Comparison of ENCODE assay signal across 17 mouse cellular contexts in genomic region chr12:3518665-3519297, GRCm38 (mm10). TPM values are rescaled to one million over a fixed set of nuclear protein-coding genes. Genes with fewer than 3 reads are reported as not detected.
DNase-seq lines count a peak whose midpoint lies in the region; ATAC-seq and TF ChIP-seq lines count a peak whose summit lies in the region.
"Had no signal": no experiment of that assay in that cellular context is flagged by ENCODE, and none has a peak within 500 bp of the region (broad histone marks: within the 10 kb centered on the region; RNA-seq: fewer than 3 reads in every experiment).

No protein-coding gene starts in this region.

- ATAC-seq in hindbrain, embryonic 13.5 days (ENCODE audit: low FRiP score), result no peak
- ATAC-seq in hindbrain, embryonic 14.5 days (ENCODE audit: low FRiP score), result no peak
- no peak for ATAC-seq in midbrain, embryonic 11.5 days (ENCODE audit: low FRiP score)
- ATAC-seq in midbrain, postnatal 0 days (ENCODE audit: low FRiP score), result no peak
- ATAC-seq: liver, embryonic 12.5 days had no signal

- H3K9me3 ChIP-seq in hindbrain, embryonic 13.5 days, result no peaks in the 10 kb centered on the region
- no peaks in the 10 kb centered on the region for H3K9me3 ChIP-seq in hindbrain, embryonic 14.5 days (ENCODE audit: control insufficient read depth, low read length)
- H3K9me3 ChIP-seq in midbrain, embryonic 11.5 days (ENCODE audit: control insufficient read depth, low read length), result no peaks in the 10 kb centered on the region
- no peaks in the 10 kb centered on the region for H3K9me3 ChIP-seq in midbrain, postnatal 0 days (ENCODE audit: low read length)
- H3K9me3 ChIP-seq: heart, embryonic 15.5 days; hindbrain, embryonic 12.5 days; limb, embryonic 10.5 days; liver, embryonic 12.5 days; lung, embryonic 15.5 days had no signal

- no peaks in the 10 kb centered on the region for H3K4me1 ChIP-seq in hindbrain, embryonic 13.5 days (replicated peaks)
- no peaks in the 10 kb centered on the region; the same call in 1 of the 2 replicates for H3K4me1 ChIP-seq in hindbrain, embryonic 14.5 days (replicated peaks; ENCODE audit: control insufficient read depth, insufficient read depth, low read length)
- H3K4me1 ChIP-seq in midbrain, embryonic 11.5 days (ENCODE audit: control insufficient read depth, insufficient read depth, low read length), result no peaks in the 10 kb centered on the region
- no peaks in the 10 kb centered on the region for H3K4me1 ChIP-seq in midbrain, postnatal 0 days (ENCODE audit: insufficient read depth, low read length)
- H3K4me1 ChIP-seq in olfactory bulb, adult 2 months (ENCODE audit: control insufficient read depth, insufficient read depth, low read length), result peaks cover 8% of the 10 kb centered on the region
- H3K4me1 ChIP-seq: heart, embryonic 15.5 days; limb, embryonic 10.5 days; liver, embryonic 12.5 days; lung, embryonic 15.5 days had no signal

- H3K4me3 ChIP-seq in hindbrain, embryonic 13.5 days, result no peak overlapping the region
- H3K4me3 ChIP-seq in hindbrain, embryonic 14.5 days (replicated peaks; ENCODE audit: low read length), result no peak overlapping the region
- no peak overlapping the region for H3K4me3 ChIP-seq in midbrain, embryonic 11.5 days (ENCODE audit: low read depth, low read length)
- H3K4me3 ChIP-seq in midbrain, postnatal 0 days (ENCODE audit: low read depth, low read length), result no peak overlapping the region
- no peak overlapping the region for H3K4me3 ChIP-seq in olfactory bulb, adult 2 months (ENCODE audit: insufficient read depth, low read depth, low read length)
- H3K4me3 ChIP-seq: erythroblast, embryonic 14.5 days; heart, embryonic 15.5 days; hindbrain, embryonic 12.5 days; limb, embryonic 10.5 days; liver, embryonic 12.5 days; lung, embryonic 15.5 days had no signal

- H3K9ac ChIP-seq in hindbrain, embryonic 13.5 days, result no peak overlapping the region
- H3K9ac ChIP-seq in hindbrain, embryonic 14.5 days, result no peak overlapping the region
- no peak overlapping the region for H3K9ac ChIP-seq in midbrain, embryonic 11.5 days (ENCODE audit: low read length)
- H3K9ac ChIP-seq in midbrain, postnatal 0 days (replicated peaks; ENCODE audit: low read length, poor library complexity, severe bottlenecking), result no peak overlapping the region
- H3K9ac ChIP-seq: heart, embryonic 15.5 days; hindbrain, embryonic 12.5 days; liver, embryonic 12.5 days; lung, embryonic 15.5 days had no signal

- 29% methylated on average over 4 of the region's 4 CpGs for WGBS in hindbrain, embryonic 13.5 days
- 41% methylated on average over 4 of the region's 4 CpGs for whole genome bisulfite sequencing in hindbrain, embryonic 14.5 days
- WGBS in midbrain, embryonic 11.5 days, result 73% methylated on average over 4 of the region's 4 CpGs
- WGBS in midbrain, postnatal 0 days, result 58% methylated on average over 4 of the region's 4 CpGs
- 12% methylated on average over 4 of the region's 4 CpGs for WGBS in olfactory bulb, adult 2 months

- H3K27ac ChIP-seq in hindbrain, embryonic 13.5 days, result peak overlapping the region; percentile 25; the same call in 1 of the 2 replicates
- H3K27ac ChIP-seq in hindbrain, embryonic 14.5 days, result no peak overlapping the region
- H3K27ac ChIP-seq in midbrain, embryonic 11.5 days (ENCODE audit: low read depth, low read length), result no peak overlapping the region
- no peak overlapping the region for H3K27ac ChIP-seq in midbrain, postnatal 0 days (ENCODE audit: low read depth, low read length)
- H3K27ac ChIP-seq in olfactory bulb, adult 2 months (ENCODE audit: insufficient read depth, low read depth, low read length), result peak overlapping the region; percentile 99
- H3K27ac ChIP-seq: heart, embryonic 15.5 days; hindbrain, embryonic 12.5 days; limb, embryonic 10.5 days; liver, embryonic 12.5 days; lung, embryonic 15.5 days had no signal

- H3K27me3 ChIP-seq in hindbrain, embryonic 13.5 days, result no peaks in the 10 kb centered on the region
- H3K27me3 ChIP-seq in hindbrain, embryonic 14.5 days (ENCODE audit: control insufficient read depth, insufficient read depth, low read length), result no peaks in the 10 kb centered on the region
- no peaks in the 10 kb centered on the region for H3K27me3 ChIP-seq in midbrain, embryonic 11.5 days (ENCODE audit: control insufficient read depth, insufficient read depth, low read length)
- H3K27me3 ChIP-seq in midbrain, postnatal 0 days (ENCODE audit: insufficient read depth, low read length), result no peaks in the 10 kb centered on the region
- H3K27me3 ChIP-seq: heart, embryonic 15.5 days; hindbrain, embryonic 12.5 days; liver, embryonic 12.5 days; lung, embryonic 15.5 days had no signal

- no peak for TF ChIP-seq POLR2A in brain, embryonic 14.5 days (IDR thresholded peaks at IDR 0.05; ENCODE audit: borderline replicate concordance, extremely low read depth, insufficient read depth, insufficient read length, poor library complexity, severe bottlenecking)
- TF ChIP-seq POLR2A in olfactory bulb, adult 2 months (IDR thresholded peaks at IDR 0.05; ENCODE audit: insufficient read depth, low read depth, low read length), result no peak

- no peak overlapping the region for H3K4me2 ChIP-seq in hindbrain, embryonic 13.5 days
- no peak overlapping the region for H3K4me2 ChIP-seq in hindbrain, embryonic 14.5 days (replicated peaks)
- H3K4me2 ChIP-seq in midbrain, embryonic 11.5 days, result no peak overlapping the region
- H3K4me2 ChIP-seq in midbrain, postnatal 0 days (ENCODE audit: low read depth, low read length, poor library complexity, severe bottlenecking), result no peak overlapping the region
- H3K4me2 ChIP-seq: heart, embryonic 15.5 days; hindbrain, embryonic 12.5 days; liver, embryonic 12.5 days; lung, embryonic 15.5 days had no signal

- no peak for DNase-seq in hindbrain, embryonic 14.5 days (ENCODE audit: low spot score)
- DNase-seq in midbrain, embryonic 11.5 days (ENCODE audit: low spot score, missing footprints), result peak; percentile 49
- no peak for DNase-seq in midbrain, postnatal 0 days (ENCODE audit: low spot score)
- peak; percentile 76 for DNase-seq in brain, embryonic 14.5 days (ENCODE audit: low read depth)
- DNase-seq in heart, adult 8-10 months (ENCODE audit: low spot score), result no peak
- DNase-seq: cerebellum, adult 2 months; kidney, adult 2 months; kidney, postnatal 36 days; right cerebral cortex, postnatal 25 days had no signal

- no peaks in the 10 kb centered on the region for H3K36me3 ChIP-seq in hindbrain, embryonic 13.5 days
- no peaks in the 10 kb centered on the region for H3K36me3 ChIP-seq in hindbrain, embryonic 14.5 days (replicated peaks; ENCODE audit: control insufficient read depth, insufficient read depth)
- H3K36me3 ChIP-seq in midbrain, embryonic 11.5 days (ENCODE audit: control insufficient read depth, insufficient read depth, low read length), result no peaks in the 10 kb centered on the region
- H3K36me3 ChIP-seq in midbrain, postnatal 0 days (ENCODE audit: insufficient read depth, low read length), result no peaks in the 10 kb centered on the region
- H3K36me3 ChIP-seq: heart, embryonic 15.5 days; hindbrain, embryonic 12.5 days; limb, embryonic 10.5 days; liver, embryonic 12.5 days; lung, embryonic 15.5 days had no signal

- no peak for TF ChIP-seq CTCF in midbrain, postnatal 0 days (IDR thresholded peaks at IDR 0.05)
- no peak for TF ChIP-seq CTCF in brain, embryonic 14.5 days (IDR thresholded peaks at IDR 0.05; ENCODE audit: borderline replicate concordance, extremely low read depth, insufficient read depth, insufficient read length)
- TF ChIP-seq CTCF in olfactory bulb, adult 2 months (IDR thresholded peaks at IDR 0.05; ENCODE audit: insufficient read depth, low read depth, low read length), result no peak

RNA-seq across cellular contexts. Expression of gene Dtnb, which starts 53.4 kb away (rescaled TPM):
- polyA plus RNA-seq in hindbrain, embryonic 13.5 days (2015; fragmentation: Nextera tagmentation; extraction: Ambion mirVana), result 40.6 and 40.9 TPM in 2 replicates
- polyA plus RNA-seq in hindbrain, embryonic 14.5 days (2014; fragmentation: Nextera tagmentation; extraction: Ambion mirVana), result 53.0 and 58.4 TPM in 2 replicates
- 30.1 and 33.0 TPM in 2 replicates for polyA plus RNA-seq in midbrain, embryonic 11.5 days (2014; fragmentation: Nextera tagmentation; extraction: Ambion mirVana)
- 57.3 and 58.1 TPM in 2 replicates for total RNA-seq in midbrain, postnatal 0 days (2014; rRNA removed)
- 51.5 and 52.0 TPM in 2 replicates for polyA plus RNA-seq in midbrain, postnatal 0 days (2015; fragmentation: Nextera tagmentation; extraction: Ambion mirVana)
- 60.1 and 61.1 TPM in 2 replicates for polyA plus RNA-seq in brain, embryonic 14.5 days (2012; rRNA removed)
- not detected in 2 replicates for polyA plus RNA-seq in olfactory bulb, adult 2 months (2012; ENCODE audit: insufficient read depth, insufficient read length, low replicate concordance, missing spikeins)
- 1 to 10 TPM; 6.8 to 9.1 (median 8.4) TPM for total RNA-seq in heart, adult 8-10 months (2022)

Comparison
In these comparisons a context has a peak if more than half of its experiments do, and no peak if none do; other contexts are left out.
1. H3K27ac ChIP-seq: peak in hindbrain, embryonic 13.5 days (single experiment) and olfactory bulb, adult 2 months (single experiment); none in hindbrain, embryonic 14.5 days (single experiment), midbrain, embryonic 11.5 days (single experiment) and midbrain, postnatal 0 days (single experiment).
2. DNase-seq: peak in midbrain, embryonic 11.5 days (single experiment) and brain, embryonic 14.5 days (single experiment); none in hindbrain, embryonic 14.5 days (single experiment), midbrain, postnatal 0 days (single experiment) and heart, adult 8-10 months (single experiment).